Mouse (Mus musculus) intestine, postnatal 0 days (tissue): Measurements from ENCODE around the gene Polr1d. TPM values are rescaled to one million over a fixed set of nuclear protein-coding genes. Genes with fewer than 3 reads are reported as not detected.

Experiments
- ATAC-seq: fragments of 200-750 bp; cut with Nextera tagmentation; 2 replicates; pipeline ENCODE4 v1.8.0; 2017; ENCODE audit warnings: mild to moderate bottlenecking, moderate TSS enrichment, moderate library complexity
- H3K27ac ChIP-seq: fragments of 300-500 bp; sonication (generic); 2 replicates; pipeline ENCODE4 v1.5.1; 2014; ENCODE audit warnings: mild to moderate bottlenecking, low read depth, low read length, moderate library complexity
- H3K27me3 ChIP-seq: fragments of 300-500 bp; sonication (generic); replicated peaks from 2 replicates; pipeline ENCODE4 v1.6.1; 2014; ENCODE audit warnings: low read length, mixed read lengths; ENCODE audit not compliant: control insufficient read depth, insufficient read depth
- H3K36me3 ChIP-seq: fragments of 300-500 bp; sonication (generic); 2 replicates; pipeline ENCODE4 v1.6.1; 2014; ENCODE audit warnings: mild to moderate bottlenecking, moderate library complexity; ENCODE audit not compliant: control insufficient read depth, insufficient read depth
- H3K4me1 ChIP-seq: fragments of 300-500 bp; sonication (generic); replicated peaks from 2 replicates; pipeline ENCODE4 v1.6.1; 2014; ENCODE audit warnings: antibody characterized with exemption, low read length, mixed read lengths; ENCODE audit not compliant: control insufficient read depth, insufficient read depth
- H3K4me2 ChIP-seq: fragments of 300-500 bp; sonication (generic); replicated peaks from 2 replicates; pipeline ENCODE4 v1.6.1; 2014; ENCODE audit warnings: low read depth, mild to moderate bottlenecking, moderate library complexity
- H3K4me3 ChIP-seq: fragments of 300-500 bp; sonication (generic); 2 replicates; pipeline ENCODE4 v1.5.1; 2014; ENCODE audit warnings: low read depth, low read length
- H3K9ac ChIP-seq: fragments of 300-500 bp; sonication (generic); 2 replicates; pipeline ENCODE4 v1.6.1; 2014; ENCODE audit warnings: mild to moderate bottlenecking, low read depth, low read length
- H3K9me3 ChIP-seq: fragments of 300-500 bp; sonication (generic); 2 replicates; pipeline ENCODE4 v1.6.1; 2016; ENCODE audit warnings: mixed run types; ENCODE audit not compliant: control insufficient read depth
- CTCF ChIP-seq: sonication (generic); IDR thresholded peaks from 2 replicates; pipeline ENCODE4 v1.5.1; 2016; ENCODE audit warnings: low read depth, mild to moderate bottlenecking, control low read depth, antibody characterized with exemption, moderate library complexity
- WGBS: fragments of 180-500 bp; shearing (Covaris S2); extraction: QIAGEN DNeasy Blood & Tissue Kit; methylation state at CpG from one replicate; pipeline ENCODE4 v1.1.7; 2014; 5-methylcytosine and 5-hydroxymethylcytosine counted together
- polyA plus RNA-seq: library from polyadenylated mRNA; unstranded; fragments of >200 nt; fragmentation: Nextera tagmentation; extraction: Ambion mirVana; gene quantifications from 2 replicates; pipeline ENCODE4 v1.2.1, GENCODE M21; 2015

Polr1d gene
- polyA plus RNA-seq, 1 experiment from 2014 or later: 116 TPM

- no peak for TF ChIP-seq CTCF
- Histone ChIP-seq H3K4me1 (0 out of 2 replicates have a peak, but pooled peaks cover 10% of the 10 kb centered on the region), H3K4me3 (no peak overlapping the region), H3K36me3 (no peaks in the 10 kb centered on the region), H3K27me3 (no peaks in the 10 kb centered on the region), H3K4me2 (no peak overlapping the region), H3K9ac (no peak overlapping the region), H3K27ac (no peak overlapping the region), H3K9me3 (no peaks in the 10 kb centered on the region)
- WGBS: 77% methylated on average over 16 of the region's 16 CpGs
- ATAC-seq: no peak
Measured at GRCm38 (mm10) chr5:147070791-147071516, 5.9 kb upstream of the Polr1d start.

GRCm38 (mm10) chr5:147071886-147072285 lies 5.0 kb upstream of the Polr1d start:
- Histone ChIP-seq H3K9ac (no peak overlapping the region), H3K27me3 (no peaks in the 10 kb centered on the region), H3K4me3 (no peak overlapping the region), H3K27ac (no peak overlapping the region), H3K4me2 (no peak overlapping the region), H3K9me3 (no peaks in the 10 kb centered on the region), H3K36me3 (no peaks in the 10 kb centered on the region), H3K4me1 (0 out of 2 replicates have a peak, but pooled peaks cover 6% of the 10 kb centered on the region)
- ATAC-seq: no peak
- WGBS: 56% methylated on average over 4 of the region's 4 CpGs
- no peak for TF ChIP-seq CTCF

- no peak for ATAC-seq
- Histone ChIP-seq H3K4me1 (0 out of 2 replicates have a peak, but pooled peaks cover 9% of the 10 kb centered on the region), H3K9ac (no peak overlapping the region), H3K9me3 (no peaks in the 10 kb centered on the region), H3K36me3 (no peaks in the 10 kb centered on the region), H3K27me3 (no peaks in the 10 kb centered on the region), H3K4me3 (no peak overlapping the region), H3K4me2 (no peak overlapping the region), H3K27ac (no peak overlapping the region)
- no peak for TF ChIP-seq CTCF
- 85% methylated on average over 6 of the region's 6 CpGs for WGBS
Measured at GRCm38 (mm10) chr5:147073805-147074204, 3.0 kb upstream of the Polr1d start.

- no peaks in the 10 kb centered on the region for H3K9me3 ChIP-seq
- H3K27me3 ChIP-seq: no peaks in the 10 kb centered on the region
- H3K4me3 ChIP-seq: peak overlapping the region; percentile 88
- H3K27ac ChIP-seq: peak overlapping the region; percentile 94
- no peak for TF ChIP-seq CTCF
- peak overlapping the region; percentile 90 for H3K4me2 ChIP-seq
- H3K36me3 ChIP-seq: no peaks in the 10 kb centered on the region
- 8% methylated on average over 21 of the region's 21 CpGs for WGBS
- ATAC-seq: no peak
- peak overlapping the region; percentile 85 for H3K9ac ChIP-seq
- 0 out of 2 replicates have a peak, but pooled peaks cover 9% of the 10 kb centered on the region for H3K4me1 ChIP-seq
Measured at GRCm38 (mm10) chr5:147075103-147076025, 1.5 kb upstream of the Polr1d start.

GRCm38 (mm10) chr5:147076026-147076798 lies 638 bp upstream of the Polr1d start, which contains the start of gene Lnx2:
TSS of gene Lnx2 (minus strand) at chr5:147076586.
- Histone ChIP-seq H3K27ac (peak within 1 kb of the TSS; percentile 94), H3K4me2 (peak within 1 kb of the TSS; percentile 90), H3K9me3 (no peaks in the 10 kb centered on the region), H3K27me3 (no peaks in the 10 kb centered on the region), H3K4me1 (0 out of 2 replicates have a peak, but pooled peaks cover 9% of the 10 kb centered on the region), H3K36me3 (0 out of 2 replicates have a peak, but pooled peaks cover 3% of the 10 kb centered on the region), H3K4me3 (peak within 1 kb of the TSS; percentile 88), H3K9ac (peak within 1 kb of the TSS; percentile 85)
- peak; percentile 87 for TF ChIP-seq CTCF
- ATAC-seq: peak; percentile 97
- WGBS: under 1% methylated on average over 65 of the region's 65 CpGs
